Mouse (Mus musculus) spleen, adult 2 months (tissue): ENCODE measurements around the gene Kdm1b. TPM values are rescaled to one million over a fixed set of nuclear protein-coding genes. Genes with fewer than 3 reads are reported as not detected.
A peak's percentile ranks its signal among the peaks of the same experiment; 100 is the strongest.

Experiments
- DNase-seq, 2 experiments: peaks; one replicate each; pipeline versions ENCODE4 v3.0.0 to v3.0.0-alpha.2; 2012 to 2021; ENCODE audit warnings: low spot score in 2 of 2, low read depth in 1 of 2
- H3K27ac ChIP-seq: fragments of 200-500 bp; 2 replicates; pipeline ENCODE4 v1.5.1; 2012; ENCODE audit warnings: low read length, inconsistent platforms; ENCODE audit not compliant: insufficient read depth
- H3K27me3 ChIP-seq: fragments of 200-500 bp; 2 replicates; pipeline ENCODE4 v1.6.1; 2012; ENCODE audit warnings: mild to moderate bottlenecking, moderate library complexity, low read length, inconsistent platforms; ENCODE audit not compliant: control insufficient read depth, insufficient read depth
- H3K36me3 ChIP-seq: fragments of 200-500 bp; 2 replicates; pipeline ENCODE4 v1.6.1; 2012; ENCODE audit warnings: mild to moderate bottlenecking, low read length, inconsistent platforms; ENCODE audit not compliant: control insufficient read depth, insufficient read depth
- H3K4me1 ChIP-seq: fragments of 200-500 bp; 2 replicates; pipeline ENCODE4 v1.6.1; 2011; ENCODE audit warnings: inconsistent platforms; ENCODE audit not compliant: control insufficient read depth, insufficient read depth, insufficient read length
- H3K4me3 ChIP-seq: fragments of 200-500 bp; 2 replicates; pipeline ENCODE4 v1.5.1; 2011; ENCODE audit warnings: mild to moderate bottlenecking, inconsistent platforms; ENCODE audit not compliant: insufficient read depth, insufficient read length; ENCODE audit errors: extremely low read depth
- CTCF ChIP-seq: fragments of 200-500 bp; IDR thresholded peaks from 2 replicates; pipeline ENCODE4 v1.5.1; 2011; ENCODE audit warnings: mild to moderate bottlenecking, inconsistent platforms; ENCODE audit not compliant: insufficient read depth, insufficient read length, insufficient replicate concordance; ENCODE audit errors: extremely low read depth
- POLR2A ChIP-seq: fragments of 200-500 bp; IDR thresholded peaks from 2 replicates; pipeline ENCODE4 v1.6.1; 2011; ENCODE audit warnings: low read depth, low read length, inconsistent platforms
- WGBS: fragments of 180-500 bp; shearing (Covaris S2); methylation state at CpG from one replicate; pipeline ENCODE4 v1.1.7; 2018; 5-methylcytosine and 5-hydroxymethylcytosine counted together
- polyA plus RNA-seq: library from polyadenylated mRNA; depleted of rRNA; stranded (reverse); fragments of >200 nt; gene quantifications from 2 replicates; pipeline ENCODE4 v1.2.3, GENCODE M21; 2012

Kdm1b gene
- polyA plus RNA-seq, 1 experiment = 5.3 TPM

GRCm38 (mm10) chr13:47112924-47113323 lies 69.6 kb downstream of the Kdm1b start:
- no peaks in the 10 kb centered on the region for H3K36me3 ChIP-seq
- no peak overlapping the region; the same call in 1 of the 2 replicates for H3K27ac ChIP-seq
- TF ChIP-seq POLR2A (no peak), CTCF (no peak)
- no peak for DNase-seq
- no peaks in the 10 kb centered on the region for H3K4me1 ChIP-seq
- no peak overlapping the region for H3K4me3 ChIP-seq
- WGBS = 72% methylated on average over 3 of the region's 3 CpGs
- no peaks in the 10 kb centered on the region for H3K27me3 ChIP-seq

GRCm38 (mm10) chr13:47116000-47116399 lies 72.7 kb downstream of the Kdm1b start:
- H3K4me3 ChIP-seq = no peak overlapping the region
- H3K4me1 ChIP-seq = no peaks in the 10 kb centered on the region
- WGBS = 92% methylated on average over 3 of the region's 3 CpGs
- H3K27ac ChIP-seq = no peak overlapping the region
- H3K36me3 ChIP-seq = no peaks in the 10 kb centered on the region
- no peaks in the 10 kb centered on the region for H3K27me3 ChIP-seq
- no peak for DNase-seq
- TF ChIP-seq CTCF (no peak), POLR2A (no peak)

GRCm38 (mm10) chr13:47121333-47121889 lies 78.1 kb downstream of the Kdm1b start:
- H3K4me3 ChIP-seq = no peak overlapping the region
- no peak overlapping the region for H3K27ac ChIP-seq
- WGBS = 57% methylated on average over 12 of the region's 12 CpGs
- TF ChIP-seq CTCF (no peak), POLR2A (no peak)
- no peak for DNase-seq
- peaks cover 5% of the 10 kb centered on the region; the same call in 1 of the 2 replicates for H3K27me3 ChIP-seq
- peaks cover 6% of the 10 kb centered on the region; the same call in 1 of the 2 replicates for H3K4me1 ChIP-seq
- H3K36me3 ChIP-seq = no peaks in the 10 kb centered on the region

- H3K4me3 ChIP-seq = peak within 1 kb of the TSS; percentile 20; the same call in 1 of the 2 replicates
- DNase-seq = no peak
- H3K36me3 ChIP-seq = no peaks in the 10 kb centered on the region
- H3K4me1 ChIP-seq = peaks cover 6% of the 10 kb centered on the region; the same call in 1 of the 2 replicates
- TF ChIP-seq CTCF (no peak), POLR2A (no peak)
- H3K27ac ChIP-seq = no peak within 1 kb of the TSS
- peaks cover 5% of the 10 kb centered on the region; the same call in 1 of the 2 replicates for H3K27me3 ChIP-seq
- WGBS = 5% methylated on average over 55 of the region's 55 CpGs
Observed at GRCm38 (mm10) chr13:47122537-47123430, 79.5 kb downstream of the Kdm1b start, which contains the start of gene Rnf144b. TSS of gene Rnf144b (plus strand) at chr13:47122656.

GRCm38 (mm10) chr13:47124449-47124848 lies 81.2 kb downstream of the Kdm1b start:
- DNase-seq = no peak
- peaks cover 6% of the 10 kb centered on the region; the same call in 1 of the 2 replicates for H3K4me1 ChIP-seq

GRCm38 (mm10) chr13:47124986-47125385 lies 81.7 kb downstream of the Kdm1b start:
- H3K27ac ChIP-seq = no peak overlapping the region
- WGBS = 90% methylated on average over 6 of the region's 6 CpGs
- TF ChIP-seq CTCF (no peak), POLR2A (no peak)
- H3K4me3 ChIP-seq = no peak overlapping the region
- H3K27me3 ChIP-seq = peaks cover 5% of the 10 kb centered on the region; the same call in 1 of the 2 replicates
- DNase-seq = no peak
- H3K36me3 ChIP-seq = no peaks in the 10 kb centered on the region
- H3K4me1 ChIP-seq = peaks cover 6% of the 10 kb centered on the region; the same call in 1 of the 2 replicates

More at GRCm38 (mm10) chr13:47124449-47124848, 81.2 kb downstream of the Kdm1b start:
- WGBS = 88% methylated on average over 3 of the region's 3 CpGs
- TF ChIP-seq POLR2A (no peak), CTCF (no peak)
- Histone ChIP-seq H3K36me3 (no peaks in the 10 kb centered on the region), H3K27ac (no peak overlapping the region), H3K27me3 (peaks cover 5% of the 10 kb centered on the region; the same call in 1 of the 2 replicates), H3K4me3 (no peak overlapping the region)
